Mouse (Mus musculus) T-helper 2 cell (primary cell): ENCODE data around the gene Oog4.
"Not testable (repeated sequence)": the region's sequence is repeated elsewhere in the genome, so short reads cannot be mapped to it uniquely, and the experiment has no call there.

ENCODE experiments used
- in situ Hi-C: fragments of 300-600 bp; cut with MboI, MseI; formaldehyde crosslinking; loops from one replicate; pipeline ENCODE4 v1.15.1; 2025; ENCODE audit warnings: high pct_unique_total_duplicates

Oog4 gene

GRCm38 (mm10) chr4:143450224-143450623, at the start of gene Oog4:
Gene Oog4 (minus strand): TSS chr4:143450324.
- in situ Hi-C loops = no loop called here

- in situ Hi-C loops = not testable (repeated sequence)
Observed at GRCm38 (mm10) chr4:143426770-143427169, 23.4 kb downstream of the Oog4 start.

- in situ Hi-C loops = loop anchor here (25.0 kb wide), 1 partner anchor 1923 kb away; no protein-coding TSS in a partner anchor
Observed at GRCm38 (mm10) chr4:143414121-143414520, 36.0 kb downstream of the Oog4 start.

DNA sequence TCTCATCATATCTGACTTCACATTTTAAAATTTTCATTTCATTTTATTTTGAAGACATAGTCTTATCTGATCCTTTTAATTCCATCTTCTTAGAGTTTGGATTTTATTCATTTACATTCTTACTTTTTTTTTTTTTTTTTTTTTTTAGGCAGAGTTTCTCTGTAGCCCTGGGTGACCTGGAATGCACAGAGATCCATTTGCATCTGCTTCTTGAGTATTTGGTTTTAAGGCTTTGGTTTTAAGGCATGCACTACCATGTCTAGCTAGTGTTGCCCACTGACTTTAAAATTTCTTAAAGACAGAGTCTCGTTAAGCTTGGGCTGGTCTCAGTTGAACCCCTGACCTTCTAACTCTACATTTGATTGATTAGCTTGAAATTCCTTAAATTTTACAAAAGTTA, 36.5 kb downstream of the Oog4 start:
- in situ Hi-C loops = loop anchor here (25.0 kb wide), 1 partner anchor 1924 kb away; no protein-coding TSS in a partner anchor

- in situ Hi-C loops = loop anchor here (25.0 kb wide), 1 partner anchor 1925 kb away; no protein-coding TSS in a partner anchor
Observed at GRCm38 (mm10) chr4:143412219-143413092, 37.7 kb downstream of the Oog4 start, which contains the start of gene Pramef8. Gene Pramef8 (plus strand): TSS chr4:143412426.

DNA sequence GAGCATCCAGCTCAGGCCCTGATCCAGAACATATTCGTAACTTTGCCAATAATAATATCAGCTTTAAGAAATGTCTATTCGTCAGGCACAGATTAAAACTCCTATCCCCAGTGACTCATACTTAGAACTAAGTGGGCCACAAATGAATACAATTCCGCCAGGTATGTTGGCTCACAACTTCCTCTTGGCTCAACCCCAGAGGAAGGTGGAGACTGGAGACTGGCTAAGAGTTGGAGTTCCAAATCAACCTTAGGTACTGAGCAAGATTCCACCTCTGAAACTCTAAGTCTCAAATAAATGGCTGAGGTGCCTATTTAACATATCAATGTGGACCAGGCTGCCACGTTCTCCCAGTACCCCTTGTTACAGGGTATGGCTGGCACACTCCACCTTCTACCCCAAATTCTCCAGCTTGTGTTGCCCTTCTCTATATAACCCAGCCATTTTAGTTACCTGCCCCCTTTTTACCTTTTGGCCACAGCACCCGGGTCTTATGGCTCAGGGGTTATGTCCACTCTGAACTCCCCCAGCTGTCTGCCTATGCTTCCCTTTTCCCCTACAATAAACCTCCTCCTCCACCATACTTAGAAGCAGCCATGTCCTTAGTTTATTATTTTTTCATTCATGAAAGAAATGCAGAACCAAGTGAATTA, 38.4 kb downstream of the Oog4 start:
- in situ Hi-C loops = loop anchor here (25.0 kb wide), 1 partner anchor 1926 kb away; no protein-coding TSS in a partner anchor

GRCm38 (mm10) chr4:143394181-143394580, 55.9 kb downstream of the Oog4 start, which contains the start of gene Pramel1:
Gene Pramel1 (plus strand): TSS chr4:143394428.
- in situ Hi-C loops = no loop called here

DNA sequence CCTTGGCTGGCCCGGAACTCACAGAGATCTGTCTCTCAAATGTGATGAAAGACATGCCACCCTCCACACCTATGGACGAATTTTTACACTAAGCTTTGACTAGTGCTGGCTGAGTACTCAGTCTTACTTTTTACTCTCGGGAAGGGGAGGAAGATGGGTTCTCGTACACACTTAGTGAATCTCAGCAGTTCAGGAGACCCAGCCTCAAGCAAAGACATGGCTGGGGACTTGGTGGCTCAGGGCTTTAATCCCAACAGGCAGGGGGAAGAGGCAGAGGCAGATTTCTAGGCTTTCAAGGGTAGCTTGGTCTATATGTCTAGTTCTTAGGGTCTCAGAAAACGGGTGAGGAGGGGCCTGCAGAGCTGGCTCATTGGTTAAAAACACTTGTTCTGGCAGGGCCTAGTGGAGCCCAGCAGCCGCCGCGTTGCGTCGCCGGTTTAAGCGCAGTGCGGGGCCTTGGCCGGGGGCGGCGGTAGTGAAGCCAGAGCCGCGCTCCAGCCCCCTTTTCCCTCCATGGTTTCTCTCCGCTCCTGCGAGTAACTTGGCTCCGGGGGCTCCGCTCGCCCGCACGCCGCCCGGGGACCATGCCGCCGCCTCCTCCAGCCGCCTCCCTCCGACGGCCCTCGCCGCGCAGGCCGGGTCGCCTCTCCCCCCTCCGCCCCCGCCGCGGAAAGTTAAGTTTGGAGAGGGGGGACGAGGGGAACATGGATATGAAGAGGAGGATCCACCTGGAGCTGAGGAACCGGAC, 61.0 kb downstream of the Oog4 start:
- in situ Hi-C loops = no loop called here
